Mouse (Mus musculus): ENCODE data around the gene Prickle2. TPM values are rescaled to one million over a fixed set of nuclear protein-coding genes. Genes with fewer than 3 reads are reported as not detected.

The Prickle2 gene
- total RNA-seq, 2 experiments from 2014 or later = 181 to 195 TPM

DNA sequence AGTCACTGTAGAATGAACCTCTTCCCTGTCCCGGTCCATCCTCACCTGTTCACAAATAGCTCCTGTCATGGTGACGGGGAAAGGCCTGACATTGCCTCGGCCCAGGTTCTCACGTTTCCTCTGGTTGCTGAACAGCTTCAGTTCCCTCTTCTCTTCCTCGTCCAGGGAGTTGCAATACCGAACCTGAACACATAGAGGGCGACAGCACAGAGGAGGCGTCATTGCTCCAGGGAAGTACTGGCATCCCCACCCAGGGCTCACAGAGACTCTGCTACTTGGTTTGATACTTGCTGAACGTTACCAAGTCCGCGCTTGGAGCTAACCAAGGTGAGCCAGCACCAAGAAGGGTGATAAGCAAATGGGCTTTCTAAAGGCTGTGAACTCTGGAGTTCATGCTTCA, 283.7 kb downstream of the Prickle2 start:
- intact Hi-C loops (cut with DNase I) = loop anchor here (10.0 kb wide), 1 partner anchor 137 kb away; no protein-coding TSS in a partner anchor
- DNase-seq (ENCODE audit: low spot score in 2 of 2) = peak in 1 of 2 experiments; percentile 64

DNA sequence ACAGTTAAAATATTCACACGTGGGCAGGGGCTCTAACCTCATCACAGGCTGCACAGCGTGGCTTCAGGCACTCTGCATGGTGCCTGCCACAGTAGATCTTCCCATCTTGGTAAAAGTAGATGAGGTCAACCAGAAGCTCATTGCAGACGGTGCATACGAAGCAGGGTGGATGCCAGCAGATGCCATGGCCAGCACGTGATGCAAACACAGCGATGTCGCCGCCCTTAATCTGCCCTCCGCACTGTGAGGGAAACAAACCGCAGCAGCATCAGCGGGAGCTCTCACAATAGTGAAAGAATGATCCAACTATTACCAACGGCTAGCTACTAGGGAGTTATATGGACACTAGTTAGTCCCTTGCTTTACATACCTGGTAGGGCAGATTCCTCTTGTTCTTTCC, 285.8 kb downstream of the Prickle2 start:
- intact Hi-C loops (cut with DNase I) = loop anchor here (10.0 kb wide), 1 partner anchor 135 kb away; no protein-coding TSS in a partner anchor
- DNase-seq (ENCODE audit: low spot score in 2 of 2) = no peak

DNA sequence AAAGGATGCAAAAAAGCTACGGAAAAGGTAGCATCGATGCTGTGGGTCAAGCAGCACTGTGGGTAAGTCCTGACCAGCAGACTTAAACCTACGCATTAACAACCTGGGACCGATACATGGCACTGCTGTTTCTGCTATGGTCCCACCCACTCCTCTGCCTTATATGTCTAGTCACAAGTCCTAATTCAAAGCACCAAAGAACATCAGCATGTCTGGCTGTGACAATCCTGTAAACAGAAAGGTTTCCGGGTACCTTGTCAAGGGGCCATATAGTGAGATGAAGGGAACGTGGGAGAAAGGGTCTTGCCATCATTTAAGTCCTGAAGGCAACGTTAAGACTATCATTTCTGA, 290.6 kb downstream of the Prickle2 start:
- DNase-seq (ENCODE audit: low spot score in 2 of 2) = no peak

DNA sequence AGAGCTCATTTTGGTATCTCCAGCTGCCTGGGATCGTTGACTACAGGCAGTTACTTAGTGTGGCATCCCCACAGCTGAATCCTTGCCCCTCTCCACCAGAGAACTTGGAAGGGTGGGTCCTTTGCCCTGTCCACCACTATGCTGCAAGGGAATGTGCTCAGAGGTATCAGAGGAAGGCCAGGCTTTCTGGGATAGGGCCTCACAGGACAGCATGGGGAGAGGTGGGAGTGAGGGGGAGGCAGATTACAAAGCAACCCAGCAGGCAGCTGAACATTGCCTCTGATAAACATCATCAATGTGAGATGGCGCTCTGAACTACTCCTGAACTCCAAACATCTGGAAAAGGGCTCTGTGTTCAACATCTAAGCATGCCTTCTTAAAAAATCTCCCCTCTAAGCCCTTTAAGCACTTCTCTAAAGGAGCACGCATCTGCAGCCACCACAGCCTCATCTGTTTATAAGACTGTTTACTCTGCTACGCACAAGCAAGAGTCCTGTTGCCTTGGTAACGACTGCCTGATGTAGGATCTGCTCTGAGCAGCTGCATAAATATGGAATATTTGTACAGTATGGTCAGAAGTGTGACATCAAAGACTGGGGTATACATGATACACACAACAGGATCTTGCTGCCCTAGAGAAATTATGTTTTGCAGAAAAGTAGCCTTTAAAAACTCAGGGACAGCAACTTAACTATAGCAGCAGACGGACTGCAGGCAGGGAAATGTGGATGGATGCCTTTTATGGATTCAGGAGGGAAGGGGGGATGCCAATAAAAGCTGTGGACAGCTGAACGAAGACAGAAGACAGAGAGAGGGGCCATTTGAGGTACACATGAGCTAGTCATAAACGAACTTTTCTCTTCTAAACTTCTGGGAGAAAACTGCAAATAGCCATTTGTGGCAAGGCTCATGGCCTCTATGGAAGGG, 291.2 kb downstream of the Prickle2 start:
- intact Hi-C loops (cut with DNase I) = no loop called here
- no peak for DNase-seq (ENCODE audit: low spot score in 2 of 2)

More for the DNA sequence above, 290.6 kb downstream of the Prickle2 start:
- intact Hi-C loops (cut with DNase I) = no loop called here

DNA sequence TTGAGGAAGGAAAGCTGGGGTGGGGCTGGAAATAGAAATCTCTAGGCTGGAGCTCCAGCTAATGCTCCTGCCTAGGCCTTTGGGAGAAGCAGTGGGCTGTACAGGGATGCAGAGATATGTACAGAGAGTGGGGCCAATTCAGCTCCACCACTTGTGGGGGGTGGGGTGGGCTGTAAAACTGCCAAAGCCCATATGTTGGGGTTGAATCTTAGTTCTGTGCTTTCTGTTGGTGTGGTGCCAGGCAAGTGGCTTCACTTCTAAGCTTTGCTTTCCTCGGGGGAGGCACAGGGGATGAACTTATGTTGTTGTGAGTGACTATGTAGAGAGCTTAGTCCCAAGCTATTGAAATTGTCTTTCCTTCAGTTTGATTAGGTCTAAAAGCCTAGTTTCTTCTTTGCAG, 292.0 kb downstream of the Prickle2 start:
- intact Hi-C loops (cut with DNase I) = no loop called here
- no peak for DNase-seq (ENCODE audit: low spot score in 2 of 2)

- intact Hi-C loops (cut with DNase I) = no loop called here
- peak in 1 of 2 experiments; percentile 67 for DNase-seq (ENCODE audit: low spot score in 2 of 2)
Observed at GRCm38 (mm10) chr6:92409788-92410187, 296.2 kb downstream of the Prickle2 start.

- DNase-seq (ENCODE audit: low spot score in 2 of 2) = no peak
- intact Hi-C loops (cut with DNase I) = no loop called here
Observed at GRCm38 (mm10) chr6:92407259-92407658, 298.7 kb downstream of the Prickle2 start.

DNA sequence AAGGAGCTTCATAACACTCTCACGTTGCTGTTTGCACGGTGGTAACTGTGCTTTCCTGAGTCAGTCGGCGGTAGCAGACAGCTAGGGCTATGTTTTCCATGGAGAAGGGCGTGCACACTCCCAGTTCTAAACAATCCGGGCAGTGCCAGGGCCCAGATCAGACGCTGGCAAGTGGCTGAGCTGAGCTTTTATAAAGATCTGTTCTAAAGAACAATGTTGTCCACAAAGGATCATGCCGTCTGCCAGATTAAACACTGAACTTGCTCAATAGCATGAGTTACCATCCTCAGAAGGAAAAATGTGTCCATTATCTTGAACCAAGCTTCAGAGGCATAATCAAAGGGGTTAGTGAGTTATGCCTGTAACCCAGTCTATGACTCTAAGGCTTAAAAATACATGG, 300.4 kb downstream of the Prickle2 start:
- no peak for DNase-seq (ENCODE audit: low spot score in 2 of 2)
- intact Hi-C loops (cut with DNase I) = no loop called here

- DNase-seq (ENCODE audit: low spot score in 2 of 2) = peak in 1 of 2 experiments; percentile 85
- intact Hi-C loops (cut with DNase I) = no loop called here
Observed at GRCm38 (mm10) chr6:92397876-92398275, 308.1 kb downstream of the Prickle2 start.

DNA sequence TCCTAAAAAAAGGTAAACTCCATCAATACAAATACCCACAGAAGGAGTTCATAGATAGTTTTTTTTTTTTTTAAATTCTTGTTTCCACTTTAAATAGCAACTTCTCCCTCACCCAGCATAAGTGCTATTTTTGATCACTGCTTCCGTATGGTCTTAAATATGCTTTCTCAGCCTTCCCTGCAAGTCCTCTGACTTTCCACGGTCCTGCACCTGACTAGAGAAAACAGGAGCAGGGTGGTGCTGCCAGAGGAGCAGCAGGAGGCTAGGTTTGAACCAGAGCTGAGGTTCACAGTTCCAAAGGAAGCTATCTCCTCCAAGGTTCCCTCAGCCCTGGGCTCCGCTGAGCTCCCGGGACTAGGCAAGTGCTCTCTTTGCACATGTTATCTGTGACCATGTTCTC, 310.4 kb downstream of the Prickle2 start:
- intact Hi-C loops (cut with DNase I) = loop anchor here (1.0 kb wide), 2 partner anchors 50 to 268 kb away; no protein-coding TSS in a partner anchor

GRCm38 (mm10) chr6:92395143-92395542, 310.8 kb downstream of the Prickle2 start:
- intact Hi-C loops (cut with DNase I) = loop anchor here (1.0 kb wide), 2 partner anchors 50 to 268 kb away; no protein-coding TSS in a partner anchor
- DNase-seq (ENCODE audit: low spot score in 2 of 2) = no peak

More for the DNA sequence above, 310.4 kb downstream of the Prickle2 start:
- peak in 1 of 2 experiments; percentile 81 for DNase-seq (ENCODE audit: low spot score in 2 of 2)

- peak; percentile 59 to 92 for DNase-seq (ENCODE audit: low spot score in 2 of 2)
- intact Hi-C loops (cut with DNase I) = loop anchor here (1.0 kb wide), 2 partner anchors 49 to 269 kb away; no protein-coding TSS in a partner anchor
Observed at GRCm38 (mm10) chr6:92394628-92395027, 311.3 kb downstream of the Prickle2 start.

DNA sequence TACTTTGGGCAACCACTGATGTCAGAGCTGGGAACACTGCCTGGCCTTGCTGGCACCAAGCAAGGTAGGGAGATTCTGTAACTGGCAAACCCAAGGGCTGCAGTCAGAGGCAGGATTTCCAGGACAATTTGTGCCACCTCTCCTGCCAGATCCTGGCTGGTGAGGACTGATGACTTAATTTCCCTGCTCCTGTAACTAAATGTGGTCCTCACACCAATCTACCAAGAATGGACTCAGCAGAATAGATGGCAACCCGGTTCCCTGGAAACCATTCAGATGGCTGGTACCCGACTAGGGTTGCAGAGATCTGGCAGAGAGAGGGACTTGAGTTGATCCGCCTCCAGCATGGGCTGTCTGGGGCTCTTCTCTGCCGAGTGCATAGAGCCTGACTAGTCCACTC, 315.6 kb downstream of the Prickle2 start:
- peak; percentile 24 to 62 for DNase-seq (ENCODE audit: low spot score in 2 of 2)
- intact Hi-C loops (cut with DNase I) = no loop called here

- intact Hi-C loops (cut with DNase I) = no loop called here
- no peak for DNase-seq (ENCODE audit: low spot score in 2 of 2)
Observed at GRCm38 (mm10) chr6:92388681-92389080, 317.3 kb downstream of the Prickle2 start.

GRCm38 (mm10) chr6:92383196-92383782, 322.7 kb downstream of the Prickle2 start:
- intact Hi-C loops (cut with DNase I) = loop anchor here (2.0 kb wide), 1 partner anchor 38 kb away; no protein-coding TSS in a partner anchor
- DNase-seq (ENCODE audit: low spot score in 2 of 2) = peak; percentile 61 to 92

DNA sequence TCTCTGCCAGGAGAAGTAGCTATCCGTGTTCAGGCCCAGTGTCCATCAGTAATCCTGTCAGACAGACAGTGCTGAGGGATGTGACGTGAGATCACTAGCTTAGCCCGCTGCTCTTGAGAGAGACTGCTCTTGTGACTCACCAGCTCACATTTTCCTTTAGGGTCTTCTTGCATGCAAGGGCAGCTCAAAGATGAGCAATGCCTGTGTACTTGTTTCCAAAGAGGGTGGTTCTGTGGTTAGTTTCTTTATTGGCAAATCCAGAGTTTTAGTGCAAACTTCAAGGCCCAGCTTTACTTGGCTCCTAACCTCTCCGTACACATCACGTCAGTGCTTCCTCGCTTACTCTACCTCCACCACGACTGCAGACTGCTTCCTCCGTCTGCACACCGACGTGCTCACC, 324.9 kb downstream of the Prickle2 start:
- intact Hi-C loops (cut with DNase I) = no loop called here
- no peak for DNase-seq (ENCODE audit: low spot score in 2 of 2)

GRCm38 (mm10) chr6:92374826-92375225, 331.1 kb downstream of the Prickle2 start:
- intact Hi-C loops (cut with DNase I) = no loop called here
- DNase-seq (ENCODE audit: low spot score in 2 of 2) = no peak

DNA sequence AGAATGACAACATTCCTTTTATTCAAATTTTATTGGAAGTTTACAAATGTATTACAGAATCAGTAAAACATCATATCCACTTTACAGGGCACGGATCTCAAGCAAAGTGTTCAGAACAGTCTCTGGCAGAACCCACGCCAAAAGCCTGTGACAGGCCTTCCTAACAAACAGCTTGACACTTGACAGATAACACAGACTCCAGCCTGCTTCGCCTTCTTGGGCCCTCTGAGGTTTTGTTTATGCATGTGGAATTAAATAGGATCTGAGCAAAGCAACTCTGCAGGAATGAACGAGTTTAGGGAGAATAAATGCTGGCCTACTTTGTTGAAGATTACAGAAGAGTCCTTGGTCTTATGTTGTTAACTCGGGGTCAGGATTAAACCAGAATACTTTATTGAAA, 335.1 kb downstream of the Prickle2 start:
- intact Hi-C loops (cut with DNase I) = no loop called here
- DNase-seq (ENCODE audit: low spot score in 2 of 2) = no peak

DNA sequence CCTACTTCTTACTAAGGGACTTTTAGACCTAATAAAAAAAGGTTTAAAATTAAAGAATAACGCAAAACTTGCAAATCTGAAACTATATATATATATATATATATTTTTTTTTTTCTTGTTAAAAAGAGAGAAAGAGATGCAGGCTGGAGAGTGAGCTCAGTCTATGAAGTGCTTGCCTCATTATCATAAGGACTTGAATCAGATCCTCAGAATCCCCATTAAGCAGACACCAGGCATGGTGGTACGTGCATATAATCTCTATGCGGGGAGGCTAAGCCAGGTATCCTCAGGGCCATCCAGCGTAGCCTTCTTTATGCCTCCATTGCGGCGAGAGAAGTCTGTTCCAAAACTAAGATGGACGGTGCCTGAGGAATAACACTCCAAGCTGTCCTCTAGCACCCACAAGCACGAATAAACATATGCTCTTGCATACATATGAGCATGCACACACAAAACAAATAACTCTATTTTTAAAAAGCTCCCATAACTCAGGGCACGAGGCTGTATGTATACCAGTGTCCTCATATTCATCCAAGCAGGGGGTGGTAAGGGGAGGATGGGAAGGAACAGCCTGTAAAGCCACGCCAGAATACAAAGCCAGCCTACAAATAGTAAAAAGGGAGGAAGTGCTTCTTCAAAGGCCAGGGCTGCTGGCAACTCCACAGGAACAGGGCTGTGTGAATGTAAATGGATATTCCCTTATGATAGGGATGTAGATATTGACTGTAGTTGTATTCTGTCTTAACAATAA, 358.5 kb downstream of the Prickle2 start:
- intact Hi-C loops (cut with DNase I) = no loop called here
- peak in 1 of 2 experiments; percentile 68 for DNase-seq (ENCODE audit: low spot score in 2 of 2)

- intact Hi-C loops (cut with DNase I) = no loop called here
- DNase-seq (ENCODE audit: low spot score in 2 of 2) = no peak
Observed at GRCm38 (mm10) chr6:92346729-92347128, 359.2 kb downstream of the Prickle2 start.
